Mouse (Mus musculus): ENCODE measurements around the gene Kif9.

DNA sequence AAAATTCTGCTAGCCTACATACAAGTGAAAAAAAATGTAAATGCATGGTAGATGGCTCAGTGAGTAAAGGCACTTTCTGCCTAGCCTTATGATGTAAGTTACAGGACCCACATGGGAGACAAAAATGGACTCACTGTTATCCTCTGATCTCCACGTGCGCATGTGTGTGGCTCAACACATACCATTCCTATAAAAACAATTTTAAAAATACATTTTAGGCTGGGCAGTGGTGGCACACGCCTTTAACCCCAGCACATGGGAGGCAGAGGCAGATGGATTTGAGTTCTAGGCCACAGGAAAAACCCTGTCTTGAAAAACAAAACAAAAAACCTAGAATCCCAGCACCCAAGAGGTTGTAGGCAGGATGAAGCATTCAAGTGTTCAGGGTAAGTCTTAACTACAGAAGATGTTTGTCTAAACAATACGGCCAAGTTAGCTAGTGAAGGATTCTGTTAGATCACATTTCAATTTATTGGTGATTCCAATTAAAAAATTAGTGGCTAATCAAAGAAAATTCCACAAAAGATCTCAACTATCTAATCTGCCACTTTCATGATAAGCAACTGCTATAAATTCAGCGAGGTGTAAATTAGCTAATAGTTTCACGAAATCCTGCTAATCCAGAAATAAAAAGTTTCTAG, 54.5 kb downstream of the Kif9 start:
- TF ChIP-seq POLR2A (IDR thresholded peaks at IDR 0.05; ENCODE audit: insufficient read length, low read depth) (no peak), MAX (IDR thresholded peaks at IDR 0.05; ENCODE audit: low read depth) (no peak), CEBPB (IDR thresholded peaks at IDR 0.05; ENCODE audit: insufficient read depth, poor library complexity, severe bottlenecking) (no peak), USF1 (IDR thresholded peaks at IDR 0.05; ENCODE audit: low read depth) (no peak), MYOD1 (IDR thresholded peaks at IDR 0.05; ENCODE audit: control insufficient read depth in 1 of 3, insufficient read length in 2 of 3, low read depth in 2 of 3) (no peak), E2F4 (IDR thresholded peaks at IDR 0.05; ENCODE audit: insufficient read depth) (no peak)
